Mouse (Mus musculus): ENCODE data around the gene Psmd12. TPM values are rescaled to one million over a fixed set of nuclear protein-coding genes. Genes with fewer than 3 reads are reported as not detected.
"Not testable (repeated sequence)": the region's sequence is repeated elsewhere in the genome, so short reads cannot be mapped to it uniquely, and the experiment has no call there.

Psmd12 gene
- polyA plus RNA-seq, 1 experiment from 2014 or later = 172 TPM

DNA sequence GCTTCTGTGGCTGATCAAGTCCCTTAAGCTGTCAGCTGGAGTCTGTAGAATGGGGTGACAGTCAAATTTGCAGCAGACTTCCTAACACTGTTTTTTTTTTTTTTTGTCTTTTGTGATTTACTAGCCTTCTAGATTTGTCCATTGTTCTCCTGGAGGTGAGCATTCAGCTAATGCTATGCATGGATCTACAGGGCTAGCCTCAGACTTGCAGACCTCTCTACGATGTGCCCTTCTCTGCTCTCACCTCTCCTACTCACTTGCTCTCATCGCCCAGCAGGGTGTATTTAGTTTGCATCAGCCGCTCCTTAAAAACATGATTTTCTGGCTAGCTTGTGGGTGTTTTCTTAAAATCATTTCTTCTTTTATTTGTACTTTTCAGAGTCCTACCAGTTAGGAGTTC lies 5.1 kb downstream of the Psmd12 start:
- H3K36me3 ChIP-seq = peaks cover 42% of the 10 kb centered on the region
- H3K9me3 ChIP-seq (replicated peaks) = no peaks in the 10 kb centered on the region
- no peak overlapping the region for H3K9ac ChIP-seq

DNA sequence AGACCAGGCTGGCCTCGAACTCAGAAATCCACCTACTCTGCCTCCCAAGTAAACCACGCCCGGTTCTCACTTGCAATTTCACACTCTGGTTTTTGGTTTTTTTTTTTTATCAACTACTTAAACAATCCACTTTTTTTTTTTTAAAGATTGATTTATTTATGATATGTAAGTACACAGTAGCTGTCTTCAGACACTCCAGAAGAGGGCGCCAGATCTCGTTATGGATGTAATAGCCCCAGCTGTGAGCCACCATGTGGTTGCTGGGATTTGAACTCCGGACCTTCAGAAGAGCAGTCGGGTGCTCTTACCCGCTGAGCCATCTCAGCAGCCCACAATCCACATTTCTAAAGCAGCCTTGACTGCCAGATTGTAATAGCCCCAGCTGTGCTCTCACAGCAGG lies 23.5 kb downstream of the Psmd12 start:
- 84% methylated on average over 8 of the region's 8 CpGs for WGBS

More for the DNA sequence above, 5.1 kb downstream of the Psmd12 start:
- 96% methylated on average over 3 of the region's 3 CpGs for WGBS
- ATAC-seq (ENCODE audit: low FRiP score) = no peak
- Histone ChIP-seq H3K4me2 (replicated peaks) (no peak overlapping the region), H3K27ac (no peak overlapping the region), H3K4me3 (no peak overlapping the region), H3K27me3 (no peaks in the 10 kb centered on the region), H3K4me1 (peaks cover 15% of the 10 kb centered on the region)

GRCm38 (mm10) chr11:107504364-107504763 lies 25.1 kb downstream of the Psmd12 start:
- not testable (repeated sequence) for H3K27me3 ChIP-seq; H3K36me3 ChIP-seq; H3K27ac ChIP-seq; H3K9ac ChIP-seq; ATAC-seq (ENCODE audit: low FRiP score); H3K4me3 ChIP-seq; H3K9me3 ChIP-seq (replicated peaks); H3K4me1 ChIP-seq; H3K4me2 ChIP-seq (replicated peaks)
- 99% methylated on average over 3 of the region's 4 CpGs for WGBS

More for the DNA sequence above, 23.5 kb downstream of the Psmd12 start:
- ATAC-seq (ENCODE audit: low FRiP score) = no peak
- H3K9ac ChIP-seq = no peak overlapping the region
- no peak overlapping the region for H3K4me2 ChIP-seq (replicated peaks)
- no peaks in the 10 kb centered on the region for H3K4me1 ChIP-seq
- no peak overlapping the region for H3K4me3 ChIP-seq
- H3K36me3 ChIP-seq = peaks cover 23% of the 10 kb centered on the region
- no peak overlapping the region for H3K27ac ChIP-seq
- no peaks in the 10 kb centered on the region for H3K9me3 ChIP-seq (replicated peaks)
- H3K27me3 ChIP-seq = no peaks in the 10 kb centered on the region

- no peak overlapping the region for H3K4me3 ChIP-seq
- H3K9ac ChIP-seq = no peak overlapping the region
- H3K27ac ChIP-seq = no peak overlapping the region
- H3K4me2 ChIP-seq (replicated peaks) = no peak overlapping the region
- peaks cover 16% of the 10 kb centered on the region for H3K4me1 ChIP-seq
- ATAC-seq (ENCODE audit: low FRiP score) = no peak
- 71% methylated on average over 1 of the region's 1 CpGs for WGBS
- H3K27me3 ChIP-seq = peaks cover 8% of the 10 kb centered on the region; the same call in 1 of the 2 replicates
- H3K36me3 ChIP-seq = 0 out of 2 replicates have a peak, but pooled peaks cover 3% of the 10 kb centered on the region
- H3K9me3 ChIP-seq (replicated peaks) = no peaks in the 10 kb centered on the region
Observed at GRCm38 (mm10) chr11:107506260-107506659, 27.0 kb downstream of the Psmd12 start.

- ATAC-seq (ENCODE audit: low FRiP score) = peak; percentile 56
- H3K27me3 ChIP-seq = peaks cover 8% of the 10 kb centered on the region; the same call in 1 of the 2 replicates
- WGBS = 18% methylated on average over 11 of the region's 11 CpGs
- H3K9ac ChIP-seq = no peak overlapping the region
- peaks cover 16% of the 10 kb centered on the region for H3K4me1 ChIP-seq
- H3K36me3 ChIP-seq = no peaks in the 10 kb centered on the region
- peak overlapping the region; percentile 35 for H3K4me2 ChIP-seq (replicated peaks)
- no peak overlapping the region for H3K4me3 ChIP-seq
- no peaks in the 10 kb centered on the region for H3K9me3 ChIP-seq (replicated peaks)
- H3K27ac ChIP-seq = no peak overlapping the region
Observed at GRCm38 (mm10) chr11:107509631-107510338, 30.5 kb downstream of the Psmd12 start.

GRCm38 (mm10) chr11:107510362-107511269 lies 31.3 kb downstream of the Psmd12 start:
- H3K4me2 ChIP-seq (replicated peaks) = peak overlapping the region; percentile 35
- 4% methylated on average over 18 of the region's 18 CpGs for WGBS
- H3K9ac ChIP-seq = peak overlapping the region; percentile 23

DNA sequence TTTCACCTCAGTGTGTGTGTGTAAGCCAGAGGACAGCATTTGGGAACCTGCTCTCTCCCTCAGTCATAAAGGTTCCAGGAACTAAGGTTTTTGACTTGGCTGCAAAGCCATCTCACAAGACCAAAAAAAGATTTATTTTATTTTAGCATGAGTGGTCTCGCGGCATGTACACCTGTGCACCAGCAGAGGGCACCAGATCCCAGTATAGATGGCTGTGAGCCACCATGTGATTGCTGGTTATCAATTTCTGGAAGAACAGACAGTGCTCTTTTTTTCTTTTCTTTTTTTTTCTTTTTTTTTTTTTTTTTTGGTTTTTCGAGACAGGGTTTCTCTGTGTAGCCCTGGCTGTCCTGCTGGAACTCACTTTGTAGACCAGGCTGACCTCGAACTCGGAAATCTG lies 32.7 kb downstream of the Psmd12 start:
- H3K9ac ChIP-seq; ATAC-seq (ENCODE audit: low FRiP score); H3K4me2 ChIP-seq (replicated peaks); H3K27me3 ChIP-seq; H3K36me3 ChIP-seq; H3K27ac ChIP-seq; H3K9me3 ChIP-seq (replicated peaks); H3K4me3 ChIP-seq: not testable (repeated sequence)
- H3K4me1 ChIP-seq = peaks cover 16% of the 10 kb centered on the region
- WGBS = 54% methylated on average over 5 of the region's 5 CpGs

More at GRCm38 (mm10) chr11:107510362-107511269, 31.3 kb downstream of the Psmd12 start:
- no peaks in the 10 kb centered on the region for H3K36me3 ChIP-seq
- H3K27ac ChIP-seq = no peak overlapping the region
- 0 out of 2 replicates have a peak overlapping the region, but pooled peaks have one; percentile 4 for H3K4me3 ChIP-seq
- H3K4me1 ChIP-seq = peaks cover 16% of the 10 kb centered on the region
- H3K27me3 ChIP-seq = peaks cover 8% of the 10 kb centered on the region; the same call in 1 of the 2 replicates
- H3K9me3 ChIP-seq (replicated peaks) = no peaks in the 10 kb centered on the region
- ATAC-seq (ENCODE audit: low FRiP score) = no peak

- Histone ChIP-seq H3K9ac (no peak overlapping the region), H3K27me3 (peaks cover 8% of the 10 kb centered on the region; the same call in 1 of the 2 replicates)
- WGBS = 82% methylated on average over 10 of the region's 10 CpGs
Observed at GRCm38 (mm10) chr11:107513047-107513446, 33.8 kb downstream of the Psmd12 start.

GRCm38 (mm10) chr11:107516387-107516786 lies 37.1 kb downstream of the Psmd12 start:
- 94% methylated on average over 2 of the region's 2 CpGs for WGBS
- Histone ChIP-seq H3K27ac (no peak overlapping the region), H3K4me1 (no peaks in the 10 kb centered on the region), H3K4me3 (no peak overlapping the region), H3K27me3 (no peaks in the 10 kb centered on the region), H3K36me3 (no peaks in the 10 kb centered on the region), H3K4me2 (replicated peaks) (no peak overlapping the region), H3K9me3 (replicated peaks) (no peaks in the 10 kb centered on the region), H3K9ac (no peak overlapping the region)
- no peak for ATAC-seq (ENCODE audit: low FRiP score)

More at GRCm38 (mm10) chr11:107513047-107513446, 33.8 kb downstream of the Psmd12 start:
- H3K27ac ChIP-seq = no peak overlapping the region
- no peaks in the 10 kb centered on the region for H3K36me3 ChIP-seq
- H3K4me1 ChIP-seq = peaks cover 16% of the 10 kb centered on the region
- no peaks in the 10 kb centered on the region for H3K9me3 ChIP-seq (replicated peaks)
- no peak overlapping the region for H3K4me2 ChIP-seq (replicated peaks)
- no peak overlapping the region for H3K4me3 ChIP-seq
- ATAC-seq (ENCODE audit: low FRiP score) = no peak

DNA sequence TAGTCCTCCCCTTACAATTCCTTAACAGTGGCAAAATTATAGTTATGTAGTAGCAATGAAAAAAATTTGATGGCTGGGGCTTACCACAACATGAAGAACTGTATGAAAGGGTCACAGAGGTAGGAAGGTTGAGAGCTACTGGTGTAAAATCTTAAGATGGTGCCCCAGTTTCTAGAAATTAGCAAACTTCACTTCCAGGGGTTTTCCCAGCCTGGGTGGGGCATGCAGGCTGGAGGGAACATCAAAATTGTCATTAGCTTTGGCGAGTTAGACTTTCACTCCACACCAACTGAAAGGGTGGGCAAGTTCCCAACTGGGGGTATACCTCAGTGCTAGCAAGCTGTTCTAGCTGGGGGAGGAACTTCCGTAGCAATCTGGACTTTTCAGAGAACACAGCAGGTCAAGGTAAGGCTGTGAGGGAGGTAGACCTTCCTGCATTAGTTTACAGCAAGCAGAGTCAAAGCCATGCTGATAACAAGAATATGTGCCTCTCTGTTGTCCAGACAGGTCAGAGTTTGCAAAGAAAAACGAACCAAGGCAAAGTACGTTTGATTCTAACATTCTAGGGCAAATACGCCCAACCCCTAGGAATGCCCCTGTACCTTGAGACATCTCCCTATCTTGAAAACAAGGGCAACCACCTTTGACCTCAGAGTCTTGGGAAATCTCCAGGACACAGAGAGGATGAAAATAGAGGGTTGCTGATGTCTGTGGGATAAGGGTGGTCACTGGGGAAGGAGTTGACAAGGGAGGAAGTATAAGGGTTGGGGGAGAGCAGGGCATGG lies 39.6 kb downstream of the Psmd12 start:
- no peaks in the 10 kb centered on the region for H3K36me3 ChIP-seq

DNA sequence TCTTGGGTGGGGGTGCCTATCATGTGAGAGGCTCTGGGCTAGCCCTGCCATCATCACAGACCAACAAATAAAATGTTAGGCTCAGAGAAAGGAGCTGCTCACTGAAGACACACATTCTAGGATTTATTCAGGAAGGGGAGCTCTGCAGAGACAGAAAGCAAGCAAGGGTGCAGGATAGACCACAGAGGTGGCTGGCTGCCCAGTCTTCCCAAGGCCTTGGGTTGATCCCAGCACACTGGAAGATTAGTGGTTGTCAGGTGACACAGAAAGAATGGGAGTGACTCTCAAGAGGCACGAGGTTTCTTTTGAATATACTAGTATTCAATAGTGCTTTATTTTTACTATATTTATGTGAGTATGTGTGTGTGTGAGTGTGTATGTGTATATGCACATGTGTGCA lies 41.9 kb downstream of the Psmd12 start:
- no peak for ATAC-seq (ENCODE audit: low FRiP score)
- no peaks in the 10 kb centered on the region for H3K9me3 ChIP-seq (replicated peaks)
- H3K4me2 ChIP-seq (replicated peaks) = no peak overlapping the region
- no peak overlapping the region for H3K9ac ChIP-seq
- no peaks in the 10 kb centered on the region for H3K4me1 ChIP-seq
- H3K27ac ChIP-seq = no peak overlapping the region
- H3K36me3 ChIP-seq = no peaks in the 10 kb centered on the region
- no peaks in the 10 kb centered on the region for H3K27me3 ChIP-seq
- no peak overlapping the region for H3K4me3 ChIP-seq
- WGBS = 57% methylated on average over 1 of the region's 1 CpGs

More for the DNA sequence above, 39.6 kb downstream of the Psmd12 start:
- no peak overlapping the region for H3K9ac ChIP-seq
- H3K4me2 ChIP-seq (replicated peaks) = no peak overlapping the region
- H3K4me1 ChIP-seq = no peaks in the 10 kb centered on the region
- H3K4me3 ChIP-seq = no peak overlapping the region
- H3K9me3 ChIP-seq (replicated peaks) = no peaks in the 10 kb centered on the region
- WGBS = 82% methylated on average over 5 of the region's 5 CpGs
- H3K27me3 ChIP-seq = no peaks in the 10 kb centered on the region
- H3K27ac ChIP-seq = no peak overlapping the region
- no peak for ATAC-seq (ENCODE audit: low FRiP score)

DNA sequence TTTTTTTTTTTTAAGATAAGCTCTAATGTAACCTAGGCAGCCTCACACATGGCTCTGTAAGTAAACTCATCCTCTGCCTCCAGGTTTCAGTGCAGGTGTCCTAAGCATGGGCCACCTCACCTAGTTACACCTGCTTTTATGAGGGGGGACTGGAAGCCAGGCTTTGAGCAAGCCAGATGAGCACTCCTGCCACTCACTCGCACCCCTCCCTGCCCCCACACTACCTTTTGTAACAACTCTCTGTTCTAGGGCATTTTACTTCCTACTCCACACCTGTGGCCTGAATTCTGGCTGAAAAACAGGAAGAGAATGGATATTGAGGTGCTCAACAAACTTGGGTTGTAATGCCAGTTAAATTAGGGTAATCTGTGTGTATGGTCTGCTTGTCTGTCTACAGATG lies 45.7 kb downstream of the Psmd12 start:
- 72% methylated on average over 1 of the region's 1 CpGs for WGBS
- H3K36me3 ChIP-seq = no peaks in the 10 kb centered on the region
- no peak overlapping the region for H3K4me3 ChIP-seq
- H3K27ac ChIP-seq = no peak overlapping the region
- no peaks in the 10 kb centered on the region for H3K27me3 ChIP-seq
- H3K9ac ChIP-seq = no peak overlapping the region
- H3K4me2 ChIP-seq (replicated peaks) = no peak overlapping the region
- no peak for ATAC-seq (ENCODE audit: low FRiP score)
- no peaks in the 10 kb centered on the region for H3K9me3 ChIP-seq (replicated peaks)
- no peaks in the 10 kb centered on the region for H3K4me1 ChIP-seq
